Mouse (Mus musculus): ENCODE data around the gene Uqcc2. TPM values are rescaled to one million over a fixed set of nuclear protein-coding genes. Genes with fewer than 3 reads are reported as not detected.

The Uqcc2 gene
- total RNA-seq, 2 experiments from 2014 or later, result 142 to 171 TPM

GRCm38 (mm10) chr17:27082796-27083195, 50.9 kb downstream of the Uqcc2 start:
- ATAC-seq (replicated peaks; ENCODE audit: poor library complexity, severe bottlenecking), result no peak

GRCm38 (mm10) chr17:27081868-27082267, 51.8 kb downstream of the Uqcc2 start:
- ATAC-seq (replicated peaks; ENCODE audit: poor library complexity, severe bottlenecking), result peak; percentile 59

- no peak for ATAC-seq (replicated peaks; ENCODE audit: poor library complexity, severe bottlenecking)
These were observed 55.2 kb downstream of the Uqcc2 start for GRCm38 (mm10) chr17:27078499-27078898.

- ATAC-seq (replicated peaks; ENCODE audit: poor library complexity, severe bottlenecking), result no peak
These were observed 55.8 kb downstream of the Uqcc2 start for GRCm38 (mm10) chr17:27077920-27078319.

- ATAC-seq (replicated peaks; ENCODE audit: poor library complexity, severe bottlenecking), result no peak
These were observed 56.6 kb downstream of the Uqcc2 start for GRCm38 (mm10) chr17:27077133-27077532.

GRCm38 (mm10) chr17:27074849-27075745, 58.6 kb downstream of the Uqcc2 start:
- no peak for ATAC-seq (replicated peaks; ENCODE audit: poor library complexity, severe bottlenecking)

- peak; percentile 75 for ATAC-seq (replicated peaks; ENCODE audit: poor library complexity, severe bottlenecking)
These were observed 59.5 kb downstream of the Uqcc2 start for GRCm38 (mm10) chr17:27074236-27074635.

- ATAC-seq (replicated peaks; ENCODE audit: poor library complexity, severe bottlenecking), result no peak
These were observed 59.9 kb downstream of the Uqcc2 start for GRCm38 (mm10) chr17:27073778-27074177.

- no peak for ATAC-seq (replicated peaks; ENCODE audit: poor library complexity, severe bottlenecking)
These were observed 60.6 kb downstream of the Uqcc2 start for GRCm38 (mm10) chr17:27073126-27073525.

Other genes starting within 250 kb of the Uqcc2 start
- 6.0 and 6.2 TPM in 2 replicates for gene Kifc5b, start 216.8 kb downstream of the Uqcc2 start, total RNA-seq (2014; fragmentation: Nextera tagmentation)
- gene Kifc5b, start 216.8 kb downstream of the Uqcc2 start, total RNA-seq (2017), result 8.7 and 12.6 TPM in 2 replicates
- gene Phf1, start 200.9 kb downstream of the Uqcc2 start, total RNA-seq (2014; fragmentation: Nextera tagmentation), result 3.4 and 9.3 TPM in 2 replicates
- 1.4 and 2.1 TPM in 2 replicates for gene Phf1, start 200.9 kb downstream of the Uqcc2 start, total RNA-seq (2017)
- gene Cuta, start 194.3 kb downstream of the Uqcc2 start, total RNA-seq (2014; fragmentation: Nextera tagmentation), result 226 and 256 TPM in 2 replicates
- 47.5 and 60.5 TPM in 2 replicates for gene Cuta, start 194.3 kb downstream of the Uqcc2 start, total RNA-seq (2017)
- 7.2 and 10.1 TPM in 2 replicates for gene Syngap1, start 192.7 kb downstream of the Uqcc2 start, total RNA-seq (2014; fragmentation: Nextera tagmentation)
- 0.31 and 0.69 TPM in 2 replicates for gene Syngap1, start 192.7 kb downstream of the Uqcc2 start, total RNA-seq (2017)
- gene Zbtb9, start 160.7 kb downstream of the Uqcc2 start, total RNA-seq (2014; fragmentation: Nextera tagmentation), result 9.4 and 14.4 TPM in 2 replicates
- 14.3 and 17.7 TPM in 2 replicates for gene Zbtb9, start 160.7 kb downstream of the Uqcc2 start, total RNA-seq (2017)
- gene Bak1, start 104.9 kb downstream of the Uqcc2 start, total RNA-seq (2014; fragmentation: Nextera tagmentation), result 137 and 143 TPM in 2 replicates
- 55.9 and 59.2 TPM in 2 replicates for gene Bak1, start 104.9 kb downstream of the Uqcc2 start, total RNA-seq (2017)
- 4.0 and 8.5 TPM in 2 replicates for gene Itpr3, start 76.6 kb downstream of the Uqcc2 start, total RNA-seq (2014; fragmentation: Nextera tagmentation)
- 6.1 and 6.5 TPM in 2 replicates for gene Itpr3, start 76.6 kb downstream of the Uqcc2 start, total RNA-seq (2017)
- not detected in 2 replicates for gene Ip6k3, start 33.9 kb upstream of the Uqcc2 start, total RNA-seq (2014; fragmentation: Nextera tagmentation)
- gene Ip6k3, start 33.9 kb upstream of the Uqcc2 start, total RNA-seq (2017), result not detected in 2 replicates
- gene Lemd2, start 70.6 kb upstream of the Uqcc2 start, total RNA-seq (2014; fragmentation: Nextera tagmentation), result 36.5 and 36.9 TPM in 2 replicates
- gene Lemd2, start 70.6 kb upstream of the Uqcc2 start, total RNA-seq (2017), result 23.5 and 29.7 TPM in 2 replicates